Mouse (Mus musculus) neutrophil, adult 59 days (primary cell): ENCODE measurements around the gene Gm6793. TPM values are rescaled to one million over a fixed set of nuclear protein-coding genes. Genes with fewer than 3 reads are reported as not detected.

Experiments
- total RNA-seq, 2 experiments: library from RNA; stranded (reverse); gene quantifications; 1 replicate in 1 of 2; 2 replicates in 1 of 2; pipeline ENCODE4 v1.2.4; 2023

Gm6793 gene
- not detected for total RNA-seq

DNA sequence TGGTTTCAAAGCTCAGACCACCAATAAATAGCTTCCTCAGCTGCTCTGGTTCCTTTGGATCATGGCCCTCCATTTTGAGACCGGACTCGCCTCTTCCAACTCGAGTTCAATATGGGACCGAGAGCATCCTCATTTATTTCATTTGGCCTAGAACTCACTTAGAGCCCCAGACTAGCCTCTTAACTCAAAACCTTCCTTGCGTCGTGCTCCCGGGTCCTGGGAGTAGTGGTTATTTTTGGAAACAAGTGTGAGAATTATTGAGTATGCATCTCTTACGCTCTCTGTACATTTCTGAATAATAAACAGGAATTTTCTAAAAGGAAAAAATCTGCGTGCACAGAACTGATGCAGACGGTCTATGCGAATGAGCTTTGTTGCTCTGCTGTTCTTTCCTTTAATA is at the start of gene Gm6793:
Gm6793 (minus strand) TSS at position 101 of the 400 bp plus-strand sequence.

DNA sequence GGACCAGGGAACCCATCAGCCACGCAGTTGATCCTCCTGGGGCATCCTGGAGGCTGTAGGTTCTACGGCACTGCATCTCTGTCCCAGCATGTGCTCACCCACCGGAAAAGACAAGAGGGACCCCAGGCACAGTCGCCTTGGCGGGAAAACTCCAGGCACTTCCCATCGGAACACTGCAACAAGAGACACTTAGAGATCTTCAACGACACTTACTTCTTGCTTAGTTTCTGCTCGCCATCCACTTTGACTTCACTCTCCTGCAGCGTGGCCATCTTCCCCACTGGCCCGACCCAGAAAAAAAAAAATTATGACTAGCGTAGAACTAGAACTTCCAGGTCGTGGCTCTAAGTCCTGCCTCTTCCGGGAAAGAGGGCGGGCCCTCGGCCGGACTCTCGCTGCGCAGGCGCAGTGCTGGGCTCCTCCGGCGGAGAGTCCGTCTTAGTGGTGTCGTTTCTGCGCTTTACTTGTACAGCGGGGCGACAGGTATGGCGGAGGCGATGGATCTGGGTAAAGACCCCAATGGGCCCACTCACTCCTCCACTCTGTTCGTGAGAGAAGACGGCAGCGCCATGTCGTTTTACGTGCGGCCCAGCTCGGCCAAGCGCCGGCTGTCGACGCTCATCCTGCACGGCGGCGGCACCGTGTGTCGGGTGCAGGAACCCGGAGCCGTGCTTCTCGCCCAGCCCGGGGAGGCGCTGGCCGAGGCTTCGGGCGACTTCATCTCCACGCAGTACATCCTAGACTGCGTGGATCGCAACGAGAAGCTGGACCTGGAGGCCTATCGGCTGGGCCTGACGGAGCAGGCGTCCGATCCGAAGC is 3.6 kb downstream of the Gm6793 start, which contains the start of the genes Kars and Terf2ip:
Kars (minus strand) TSS at position 327 of the 819 bp plus-strand sequence.
Terf2ip (plus strand) TSS at position 402 of the 819 bp plus-strand sequence.

DNA sequence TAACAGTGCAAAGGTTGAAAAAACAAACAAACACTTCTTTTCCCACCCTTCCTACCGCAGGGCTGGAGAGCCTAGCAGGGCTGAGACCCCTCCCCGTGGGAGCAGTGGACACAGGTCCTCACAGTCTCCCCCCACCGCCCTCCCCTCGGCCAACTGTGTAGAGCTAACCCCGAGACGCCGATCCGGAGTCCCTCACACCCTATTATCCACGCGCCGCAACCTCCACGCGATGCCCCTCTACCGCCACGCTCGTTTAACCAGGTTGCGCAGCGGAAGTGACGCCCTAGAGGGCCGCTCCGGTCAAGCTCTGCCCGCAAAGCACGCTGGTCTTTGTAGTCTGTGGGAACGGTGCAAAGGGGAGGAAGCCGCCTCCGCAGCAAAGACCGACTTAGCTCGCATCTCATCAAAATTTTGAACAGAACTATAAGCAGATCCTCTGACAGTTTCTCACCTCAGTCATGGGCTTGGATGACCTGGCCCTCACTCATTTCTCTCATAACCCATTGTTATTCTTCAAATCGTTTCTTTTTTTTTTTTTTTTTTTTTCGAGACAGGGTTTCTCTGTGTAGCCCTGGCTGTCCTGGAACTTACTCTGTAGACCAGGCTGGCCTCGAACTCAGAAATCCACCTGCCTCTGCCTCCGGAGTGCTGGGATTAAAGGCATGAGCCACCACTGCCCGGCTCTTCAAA is 22.7 kb downstream of the Gm6793 start, which contains the start of gene Adat1:
Adat1 (minus strand) TSS at position 290 of the 690 bp plus-strand sequence.

Other genes with a start within 250 kb of the Gm6793 start
- 10 to 100 TPM; 19.0 to 22.6 TPM for gene Cfdp1, start 160.7 kb downstream of the Gm6793 start, total RNA-seq
- 1 to 10 TPM; 3.6 to 4.3 TPM for gene Tmem170, start 138.3 kb downstream of the Gm6793 start, total RNA-seq
- gene Chst5, start 104.6 kb downstream of the Gm6793 start, total RNA-seq, result not detected
- under 1 TPM; 0.15 to 0.42 TPM for gene Tmem231, start 81.2 kb downstream of the Gm6793 start, total RNA-seq
- gene Gabarapl2, start 74.3 kb downstream of the Gm6793 start, total RNA-seq, result 10 to 100 TPM; 88.9 to 93.3 TPM
- gene Adat1, start 22.7 kb downstream of the Gm6793 start, total RNA-seq, result under 1 TPM; 0.66 to 0.82 TPM
- gene Kars, start 3.7 kb downstream of the Gm6793 start, total RNA-seq, result 10 to 100 TPM; 44.2 to 44.4 TPM
- 1 to 10 TPM; 6.6 to 8.1 TPM for gene Terf2ip, start 3.6 kb downstream of the Gm6793 start, total RNA-seq